Mouse (Mus musculus) embryo, embryonic 10.5 days (tissue): ENCODE results near the gene Ldhc.
A peak's percentile ranks its signal among the peaks of the same experiment; 100 is the strongest.
"Not testable (repeated sequence)": the region's sequence is repeated elsewhere in the genome, so short reads cannot be mapped to it uniquely, and the experiment has no call there.

Experiments used
- DNase-seq: peaks from one replicate; pipeline ENCODE4 v3.0.0-alpha.2; 2015; ENCODE audit warnings: low spot score

The Ldhc gene

DNA sequence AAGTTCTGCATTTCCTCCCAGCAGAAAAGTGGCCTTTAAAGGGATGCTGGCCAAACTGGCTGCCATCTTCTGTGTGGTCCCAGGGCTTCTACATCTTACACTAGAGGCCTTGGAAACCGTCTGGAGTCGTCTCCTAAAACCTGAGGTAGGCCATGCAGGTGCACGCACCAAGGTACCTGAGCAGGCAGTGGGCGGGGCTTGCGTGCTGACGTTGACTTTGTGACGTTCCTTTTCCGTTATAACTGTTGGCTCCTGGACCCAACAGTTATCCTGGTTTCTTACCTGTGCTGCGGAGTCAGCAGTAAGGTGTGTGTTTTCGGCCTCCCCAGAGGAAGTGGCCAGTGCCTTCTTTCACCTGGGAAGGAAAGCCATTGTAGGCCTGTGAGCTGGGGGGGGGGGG, at the start of gene Ldhc:
Ldhc (plus strand) TSS at position 208 of the 400 bp plus-strand sequence.
- no peak for DNase-seq

DNA sequence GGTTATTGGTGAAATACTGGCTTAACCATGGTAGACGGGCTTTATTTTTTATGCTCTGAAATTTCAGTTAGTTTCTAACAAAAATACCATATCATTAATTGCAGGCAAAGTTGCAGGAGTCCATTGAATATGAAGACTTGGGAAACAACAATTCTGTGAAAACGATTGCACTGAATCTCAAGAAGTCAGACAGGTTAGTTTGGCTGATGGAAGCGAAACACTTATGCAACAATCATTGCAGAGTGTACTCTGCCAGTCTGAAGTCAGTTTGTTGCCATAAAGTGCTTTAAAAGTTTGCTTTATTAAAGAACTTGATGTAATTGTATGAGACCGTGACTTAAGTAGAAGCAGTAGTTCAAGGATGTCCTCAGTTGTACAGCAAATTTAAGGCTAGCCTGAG, 47.0 kb upstream of the Ldhc start:
- no peak for DNase-seq

DNA sequence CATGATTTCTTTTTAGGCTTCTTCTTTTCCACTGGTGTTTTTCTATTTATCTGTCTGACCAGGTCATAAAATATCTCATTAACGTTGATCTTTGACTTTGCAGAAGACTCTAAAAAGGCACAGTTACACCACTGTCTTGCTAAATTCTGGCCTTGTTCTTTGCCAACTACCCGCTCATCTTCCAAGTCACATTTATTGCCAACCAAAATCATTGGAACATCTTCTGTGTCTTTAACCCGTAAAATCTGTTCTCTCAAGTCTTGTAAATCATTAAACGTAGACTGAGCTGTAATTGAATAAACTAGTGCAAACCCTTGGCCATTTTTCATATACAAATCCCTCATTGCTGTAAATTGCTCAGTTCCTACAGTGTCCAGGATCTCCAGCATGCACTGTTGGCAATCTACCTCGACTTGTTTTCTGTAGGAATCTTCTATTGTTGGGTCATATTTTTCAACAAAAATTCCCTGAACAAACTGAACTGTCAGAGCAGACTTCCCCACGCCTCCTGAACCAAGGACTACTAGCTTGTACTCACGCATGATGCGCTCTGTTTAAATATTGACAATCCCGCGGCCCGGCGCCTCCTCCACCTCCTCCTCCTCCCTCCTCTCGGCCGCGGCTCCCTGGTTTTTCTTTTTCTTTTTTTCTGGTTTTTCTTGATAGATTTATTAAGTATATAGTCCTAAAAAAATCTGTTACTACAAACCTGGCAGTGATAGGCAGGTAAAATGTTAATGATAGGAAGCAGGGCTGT, 39.9 kb upstream of the Ldhc start:
- DNase-seq, result not testable (repeated sequence)

DNA sequence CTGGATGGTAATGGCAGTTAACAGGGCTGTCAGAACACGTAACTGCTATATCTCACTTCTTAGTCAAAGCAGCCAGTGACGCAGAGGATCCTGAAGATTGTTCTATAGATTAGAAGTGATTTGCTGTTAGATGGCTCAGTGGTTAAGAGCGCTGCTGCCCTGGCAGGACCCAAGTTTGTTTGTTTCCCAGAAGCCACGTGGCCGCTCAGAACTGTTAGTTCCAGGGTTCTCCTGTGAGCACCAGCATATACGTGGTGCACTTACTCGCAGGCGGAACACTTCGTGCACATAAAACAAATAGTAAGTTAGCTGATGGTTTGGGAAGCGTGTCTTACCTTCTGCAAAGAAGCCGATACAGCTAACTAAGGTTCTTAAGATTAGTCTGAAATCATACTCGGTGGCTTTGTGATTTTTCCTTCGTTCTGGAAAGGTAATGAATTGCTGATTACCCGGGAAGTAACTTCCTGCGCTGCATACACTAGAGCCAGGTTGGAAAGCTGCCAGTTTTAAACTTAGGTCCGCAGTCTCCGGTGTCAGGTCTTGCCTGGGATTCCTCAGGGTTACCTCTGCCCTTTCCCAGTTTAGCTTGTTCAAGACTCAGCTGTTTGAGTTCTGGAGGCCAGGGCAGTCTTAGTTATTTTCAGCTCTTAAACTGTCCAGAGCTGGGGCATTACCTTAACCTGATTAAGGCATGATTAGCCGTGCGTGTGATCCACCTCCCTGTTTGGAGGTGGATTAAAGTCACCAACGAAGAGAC, 33.8 kb upstream of the Ldhc start:
- DNase-seq, result no peak

DNA sequence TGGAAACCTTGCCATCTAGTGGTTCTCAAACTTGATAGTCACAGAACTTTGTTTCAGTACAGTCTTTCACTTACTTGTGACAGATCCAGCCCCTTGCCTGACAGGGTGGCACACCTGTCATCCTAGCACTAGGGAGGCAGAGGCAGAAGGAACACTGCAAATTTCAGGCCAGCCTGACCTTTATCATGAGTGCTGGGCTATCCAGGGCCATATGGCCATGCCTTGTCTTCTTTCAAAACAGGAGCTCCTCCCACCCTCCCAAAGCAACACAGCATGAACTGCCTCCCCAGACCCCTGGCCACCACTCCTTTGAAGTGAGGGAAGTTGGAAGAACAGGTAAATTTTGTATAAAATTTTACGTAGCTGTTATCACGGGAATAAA, 33.2 kb upstream of the Ldhc start:
- DNase-seq, result no peak

DNA sequence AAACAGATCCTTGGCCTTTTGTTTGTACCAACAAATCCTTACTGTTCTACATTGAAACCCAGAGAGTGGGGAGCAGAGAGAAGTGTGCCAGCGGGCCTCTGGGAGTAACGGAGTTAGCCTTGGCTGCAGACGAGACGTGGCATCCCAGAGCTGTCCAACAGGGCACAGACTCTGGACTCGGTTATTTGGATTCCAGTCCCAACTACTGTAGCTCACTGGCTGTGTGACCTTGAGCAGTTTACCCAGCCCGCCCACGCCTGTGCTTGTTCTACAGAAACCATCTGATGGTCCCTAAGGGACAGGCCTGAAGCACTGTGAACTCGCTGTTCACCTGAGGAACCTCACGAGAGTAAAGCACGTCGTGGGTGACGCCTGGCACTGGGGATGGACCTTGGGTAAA, 31.1 kb upstream of the Ldhc start:
- DNase-seq, result no peak

DNA sequence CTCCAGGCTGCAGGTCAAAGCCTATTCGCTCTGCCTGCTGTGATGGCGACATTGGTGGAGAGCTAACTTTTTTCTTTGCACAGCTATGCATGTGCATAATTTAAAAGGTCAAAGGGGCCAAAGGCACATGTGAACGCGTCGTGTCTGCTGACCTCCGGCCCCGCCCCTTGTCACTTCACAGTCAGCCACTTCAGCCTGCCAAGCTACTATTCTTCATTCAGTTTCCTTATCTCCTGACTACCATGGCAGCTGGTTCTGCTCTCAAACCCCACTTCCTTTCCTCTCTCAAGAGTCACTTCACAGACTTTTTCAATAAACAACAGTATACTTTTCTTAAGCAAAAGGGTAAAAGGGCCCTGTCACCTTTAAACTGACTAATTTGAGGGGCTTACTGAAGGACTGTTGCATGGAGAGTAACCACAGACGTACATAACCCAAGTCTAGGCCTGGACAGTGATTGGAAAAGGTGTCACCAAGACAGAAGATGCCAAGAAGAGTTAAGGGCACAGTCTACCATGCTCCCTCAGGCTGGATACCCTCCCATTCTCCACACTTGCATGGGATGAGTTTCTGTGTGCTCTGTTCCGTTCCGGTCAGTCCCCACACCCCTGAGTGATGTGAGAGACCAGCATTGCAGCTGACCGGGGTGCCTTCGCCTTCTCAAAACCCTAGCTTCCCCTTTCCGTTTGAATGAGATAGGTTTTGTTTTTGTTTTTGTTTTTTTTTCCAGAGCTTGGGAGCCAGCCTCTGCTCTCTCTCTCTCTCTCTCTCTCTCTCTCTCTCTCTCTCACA, 30.0 kb upstream of the Ldhc start:
- peak; percentile 30 for DNase-seq

DNA sequence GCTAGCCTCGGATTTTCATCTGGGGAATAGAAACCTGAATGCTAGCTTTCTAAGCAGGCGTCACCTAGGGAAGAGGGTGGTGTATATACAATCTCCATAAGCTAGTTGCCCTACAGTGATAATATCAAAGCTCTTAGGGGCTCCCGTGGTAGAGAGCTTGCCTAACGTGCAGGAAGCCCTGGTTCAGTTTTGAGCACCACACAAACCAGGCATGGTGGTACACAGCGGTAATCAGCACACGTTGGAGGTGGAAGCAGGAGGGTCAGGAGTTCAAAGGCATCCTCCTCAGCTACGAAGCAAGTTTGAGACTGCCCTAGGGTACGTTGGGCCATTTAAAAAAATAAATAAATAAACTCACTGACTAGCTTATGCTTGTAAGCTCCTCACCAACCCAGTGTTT, 29.3 kb upstream of the Ldhc start:
- DNase-seq, result no peak

DNA sequence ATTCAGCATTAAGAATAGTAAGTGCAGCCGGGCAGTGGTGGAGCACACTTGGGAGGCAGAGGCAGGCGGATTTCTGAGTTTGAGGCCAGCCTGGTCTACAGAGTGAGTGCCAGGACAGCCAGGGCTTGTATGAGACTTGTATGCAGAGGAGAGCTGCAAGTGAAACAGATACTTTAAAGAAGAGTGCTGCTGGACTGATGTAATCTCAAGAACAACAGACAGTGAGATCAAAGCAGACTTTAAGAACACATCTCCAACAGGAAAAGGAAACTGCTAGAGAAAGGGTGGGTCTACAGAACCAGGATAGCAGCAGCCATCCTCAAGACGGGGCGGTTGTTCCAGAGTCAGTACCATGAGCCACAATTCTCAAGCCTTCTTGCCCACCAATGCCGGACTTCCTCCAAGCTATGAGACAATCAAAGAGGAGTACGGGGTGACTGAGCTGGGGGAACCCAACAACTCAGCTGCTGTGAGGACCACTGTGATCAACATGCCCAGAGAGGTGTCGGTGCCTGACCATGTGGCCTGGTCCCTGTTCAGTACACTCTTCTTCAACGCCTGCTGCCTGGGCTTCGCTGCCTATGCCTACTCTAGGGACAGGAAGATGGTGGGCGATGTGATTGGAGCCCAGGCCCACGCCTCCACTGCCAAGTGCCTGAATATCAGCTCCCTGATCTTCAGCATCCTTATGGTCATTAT, 28.7 kb upstream of the Ldhc start:
- DNase-seq, result not testable (repeated sequence)

DNA sequence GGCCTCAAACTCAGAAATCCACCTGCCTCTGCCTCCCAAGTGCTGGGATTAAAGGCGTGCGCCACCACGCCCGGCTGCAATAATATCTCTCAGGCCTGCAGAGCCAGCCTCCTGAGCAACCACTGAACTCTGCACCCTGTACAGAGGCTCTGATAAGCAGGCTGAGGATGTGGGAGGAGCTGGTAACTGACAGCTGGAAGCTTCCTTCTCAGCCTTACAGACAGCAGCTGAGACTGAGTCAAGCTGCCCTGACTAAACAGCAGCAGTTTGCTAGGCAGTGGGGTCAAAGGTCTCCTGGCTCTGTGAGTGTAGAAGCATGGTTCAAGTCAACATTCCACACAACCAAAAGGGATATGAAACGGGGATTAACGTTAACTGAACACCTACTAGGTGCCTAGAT, 27.7 kb upstream of the Ldhc start:
- DNase-seq, result peak; percentile 65

DNA sequence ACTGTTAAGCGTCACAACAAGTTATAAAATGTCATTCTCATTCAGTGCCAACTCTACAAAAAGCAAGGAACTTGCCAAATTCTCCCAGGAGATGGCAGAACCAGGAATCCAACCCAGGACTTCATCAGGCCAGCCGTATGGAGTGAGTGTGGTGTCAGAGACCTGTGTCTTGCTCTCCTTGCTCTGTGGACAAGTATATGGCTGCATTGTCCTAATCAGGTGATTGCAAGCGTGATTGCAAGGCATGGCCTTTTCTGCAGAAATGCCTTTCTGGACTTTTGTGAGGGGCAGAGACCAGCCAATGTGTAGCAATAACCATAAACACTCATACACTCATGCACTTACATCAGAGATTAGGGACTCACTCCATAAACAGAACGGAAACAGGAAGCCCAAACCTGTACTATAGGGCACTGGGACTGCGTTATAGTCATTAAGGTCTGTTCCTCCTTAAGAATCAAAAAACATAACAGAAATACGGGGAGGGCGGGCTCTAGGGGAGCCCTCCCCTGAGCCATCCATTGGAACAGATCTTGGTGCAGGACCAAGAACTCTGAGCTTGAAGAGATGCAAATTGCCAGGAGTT, 27.2 kb upstream of the Ldhc start:
- no peak for DNase-seq

DNA sequence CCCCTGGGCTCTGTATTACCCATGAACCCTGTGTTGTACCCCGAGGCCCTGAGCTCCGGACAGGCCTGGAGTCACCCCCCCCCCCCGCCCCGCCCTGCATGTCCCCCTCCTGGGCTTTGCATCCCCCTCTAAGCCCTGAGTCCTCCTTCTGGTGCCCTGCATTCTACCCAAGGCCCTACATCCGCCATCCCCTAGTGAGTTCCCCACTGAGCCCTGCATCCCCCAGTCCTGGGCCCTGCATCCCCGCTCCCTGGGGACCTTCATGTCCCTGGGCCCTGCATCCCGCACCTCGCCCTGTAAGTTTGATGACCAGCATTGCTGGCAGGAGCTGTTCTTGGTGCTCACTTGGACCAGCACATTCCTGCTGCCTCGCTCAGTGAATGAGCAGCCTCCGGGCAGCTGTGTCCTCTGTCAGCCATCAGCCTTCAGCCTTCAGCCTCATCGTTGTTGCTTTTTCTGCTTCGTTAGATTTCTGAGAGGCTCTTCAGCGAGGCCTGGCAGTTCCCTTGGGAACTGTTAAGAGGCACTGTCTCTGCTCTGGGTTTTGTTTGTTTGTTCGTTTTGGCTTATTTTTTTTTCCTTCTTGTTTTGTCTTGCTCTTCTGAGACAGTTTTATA, 25.9 kb upstream of the Ldhc start:
- peak; percentile 35 for DNase-seq

DNA sequence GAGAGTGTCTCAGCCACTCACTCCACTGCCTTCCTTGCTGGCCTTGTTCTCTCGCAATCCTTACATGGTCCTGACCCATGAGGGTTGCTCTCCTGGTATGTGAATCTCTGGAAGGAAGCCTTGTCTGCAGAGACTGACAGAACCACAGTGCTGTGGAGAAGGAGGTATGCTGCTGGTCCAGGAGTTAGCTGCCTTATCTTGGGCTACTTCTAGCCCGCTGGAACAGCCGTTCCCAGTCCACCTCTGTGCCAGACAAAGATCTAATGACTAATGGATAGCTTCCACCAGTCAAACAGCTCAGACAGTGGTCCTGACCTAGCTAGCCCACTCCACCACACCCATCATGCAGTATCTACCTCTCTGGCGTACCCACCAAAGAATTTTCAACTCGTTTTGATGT, 24.6 kb upstream of the Ldhc start:
- no peak for DNase-seq

DNA sequence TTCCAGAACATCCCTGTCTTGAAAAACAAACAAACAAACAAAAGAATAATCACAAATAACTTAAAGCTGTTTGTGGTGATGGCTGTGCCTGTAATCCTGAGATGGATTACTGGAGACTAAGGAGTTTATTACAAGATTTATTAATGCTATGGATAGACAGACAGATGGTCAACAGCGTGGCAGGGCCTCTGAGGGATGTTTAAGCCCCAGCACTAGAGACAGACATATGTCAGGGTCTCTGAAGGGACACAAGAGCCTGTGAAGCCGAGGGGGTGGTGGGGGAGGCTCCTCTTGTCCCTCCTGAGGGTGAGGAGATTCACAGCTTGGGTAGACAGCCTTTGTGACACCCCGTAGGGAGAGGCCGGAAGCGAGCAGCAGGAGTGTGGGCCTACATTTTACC, 23.9 kb upstream of the Ldhc start:
- no peak for DNase-seq

DNA sequence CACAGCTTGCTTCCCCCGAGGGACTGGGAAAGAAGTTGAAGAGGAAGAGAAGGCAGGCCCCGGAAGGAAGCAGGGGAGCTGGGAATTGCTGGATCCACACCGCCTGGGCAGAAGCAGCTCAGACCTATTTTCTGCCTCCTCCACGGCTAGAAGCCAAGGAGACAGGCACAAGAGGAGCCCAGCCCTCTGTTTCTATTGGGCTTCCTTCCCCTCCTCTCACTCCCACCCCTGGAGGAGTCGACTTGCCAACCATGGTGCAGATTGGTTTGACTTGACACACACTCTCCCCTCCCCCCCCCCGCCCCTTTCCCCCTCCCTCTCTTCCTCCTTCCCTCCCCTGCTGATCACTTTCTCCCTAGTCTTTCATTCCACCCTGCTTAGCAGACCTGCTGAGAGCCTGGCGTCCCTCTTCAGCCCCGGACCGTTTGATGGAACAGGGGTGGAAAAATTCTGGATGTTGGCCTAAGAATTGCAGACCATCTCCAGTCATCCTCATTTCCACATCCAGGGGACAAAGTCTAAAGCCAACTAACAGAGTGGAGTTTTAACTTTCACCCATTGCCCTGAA, 22.8 kb upstream of the Ldhc start:
- peak; percentile 68 for DNase-seq

DNA sequence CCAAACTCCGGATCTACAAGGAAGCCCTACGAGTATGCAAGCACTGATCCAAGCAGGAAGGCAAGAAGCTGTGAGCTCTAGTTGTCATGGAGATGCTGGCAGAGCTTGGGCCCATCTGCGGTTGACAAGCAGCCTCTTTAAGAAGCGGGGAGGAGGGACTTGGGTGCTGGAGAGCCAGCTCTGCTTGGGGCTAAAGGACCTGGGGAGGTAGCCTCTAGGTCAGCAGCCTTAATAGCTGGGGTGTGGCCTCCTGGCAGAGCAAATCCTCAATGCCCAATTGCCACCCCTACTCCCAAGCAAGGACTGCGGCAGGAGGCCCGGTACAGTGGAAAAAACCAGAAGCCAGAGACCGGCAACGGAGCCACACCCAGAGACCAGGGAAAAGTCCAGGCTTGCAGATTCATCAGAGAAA, 22.1 kb upstream of the Ldhc start:
- peak; percentile 65 for DNase-seq

DNA sequence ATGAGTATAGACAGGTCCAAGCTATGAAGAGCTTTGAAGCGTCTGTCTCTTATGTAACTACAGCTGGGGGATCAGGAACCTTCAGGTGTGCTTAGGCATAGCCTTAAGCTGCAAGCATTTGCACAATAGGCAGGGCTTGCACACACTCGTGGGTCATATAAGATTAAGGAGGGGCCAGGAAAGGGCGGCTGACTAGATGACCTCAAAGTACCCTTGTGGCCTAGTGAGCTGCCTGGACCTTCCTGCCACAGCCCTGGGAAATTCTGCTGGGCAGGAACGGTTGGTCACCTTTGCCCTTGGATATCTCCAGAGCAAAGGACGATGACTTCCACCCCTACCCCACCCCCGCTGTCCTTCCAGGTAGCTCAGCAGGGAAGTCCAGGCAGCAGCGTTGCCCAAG, 21.6 kb upstream of the Ldhc start:
- DNase-seq, result no peak

DNA sequence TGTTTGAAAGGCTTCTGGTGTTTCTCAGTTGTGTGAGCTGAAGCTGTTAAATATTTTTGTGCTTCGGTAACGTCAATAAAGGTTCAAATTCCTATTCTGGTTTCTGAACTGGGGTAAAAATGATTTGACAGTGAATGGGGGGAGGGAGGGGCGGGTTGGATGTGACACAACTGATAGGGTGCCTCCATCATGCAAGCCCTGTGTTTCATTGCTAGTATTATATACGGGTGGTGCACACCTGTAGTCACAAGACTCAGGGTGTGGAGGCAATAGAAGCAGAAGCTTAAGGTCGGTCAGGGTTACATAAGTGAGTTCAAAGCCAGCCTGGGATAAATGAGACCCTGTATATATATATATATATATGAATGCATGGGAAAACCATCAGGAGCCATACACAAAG, 21.1 kb upstream of the Ldhc start:
- DNase-seq, result no peak

DNA sequence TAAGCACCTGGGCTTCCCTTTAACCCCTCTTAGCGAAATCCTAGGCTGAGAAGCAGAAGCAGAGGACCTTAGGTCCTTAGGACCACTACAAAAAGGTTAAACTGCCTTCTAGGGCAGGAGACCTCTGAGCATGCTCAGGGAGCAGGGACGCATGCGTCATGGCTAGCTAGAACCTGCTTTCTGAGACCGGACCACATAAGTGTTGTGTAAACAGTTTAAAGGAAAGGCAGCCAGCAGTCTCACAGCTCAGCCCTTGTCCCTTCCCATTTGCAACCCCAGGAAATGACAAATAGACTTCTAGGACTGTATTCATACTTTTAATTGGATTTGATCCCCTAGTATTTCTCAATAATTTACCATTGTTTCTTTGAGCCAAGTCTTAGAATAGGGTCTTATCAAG, 20.7 kb upstream of the Ldhc start:
- DNase-seq, result no peak

DNA sequence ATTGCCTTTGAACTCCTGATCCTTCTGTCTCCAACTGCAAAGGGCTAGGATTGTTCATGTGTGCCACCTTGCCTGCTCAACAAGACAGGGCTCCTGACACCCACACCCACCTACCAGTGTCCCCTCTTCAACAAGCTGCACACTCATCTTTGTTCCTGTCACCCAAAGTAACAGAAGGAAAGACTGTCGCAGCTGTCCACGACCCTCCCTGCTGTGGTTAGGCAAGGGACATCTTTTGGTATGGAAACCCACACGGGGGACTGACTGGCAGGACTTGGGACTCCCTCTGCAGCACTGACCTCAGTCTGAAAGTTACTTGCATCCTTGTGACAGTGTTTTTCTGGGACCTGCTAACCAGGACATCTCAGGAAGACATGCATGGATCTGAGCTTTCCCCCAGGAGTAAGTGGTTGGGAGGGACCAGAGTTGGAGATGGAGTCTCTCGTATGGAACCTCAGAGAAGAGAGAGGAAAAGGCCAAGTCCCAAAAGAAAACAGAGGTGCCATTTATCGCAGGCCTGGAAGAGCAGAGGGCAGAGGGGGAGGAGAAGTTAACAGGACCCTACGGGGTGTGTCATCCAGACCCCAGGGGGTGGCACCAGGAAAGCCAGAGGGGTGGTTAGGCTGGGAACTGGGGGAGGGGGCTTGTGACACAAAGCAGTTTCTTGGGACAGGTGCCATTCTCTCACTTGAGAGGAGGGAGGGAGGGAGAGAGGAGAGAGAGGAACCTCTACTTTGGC, 20.0 kb upstream of the Ldhc start, which contains the start of gene Ldha:
Ldha (plus strand) TSS at position 689 of the 739 bp plus-strand sequence.
- DNase-seq, result no peak
